Mouse (Mus musculus): ENCODE data around the gene Prrx2.
A peak's percentile ranks its signal among the peaks of the same experiment; 100 is the strongest.

Gene Prrx2

DNA sequence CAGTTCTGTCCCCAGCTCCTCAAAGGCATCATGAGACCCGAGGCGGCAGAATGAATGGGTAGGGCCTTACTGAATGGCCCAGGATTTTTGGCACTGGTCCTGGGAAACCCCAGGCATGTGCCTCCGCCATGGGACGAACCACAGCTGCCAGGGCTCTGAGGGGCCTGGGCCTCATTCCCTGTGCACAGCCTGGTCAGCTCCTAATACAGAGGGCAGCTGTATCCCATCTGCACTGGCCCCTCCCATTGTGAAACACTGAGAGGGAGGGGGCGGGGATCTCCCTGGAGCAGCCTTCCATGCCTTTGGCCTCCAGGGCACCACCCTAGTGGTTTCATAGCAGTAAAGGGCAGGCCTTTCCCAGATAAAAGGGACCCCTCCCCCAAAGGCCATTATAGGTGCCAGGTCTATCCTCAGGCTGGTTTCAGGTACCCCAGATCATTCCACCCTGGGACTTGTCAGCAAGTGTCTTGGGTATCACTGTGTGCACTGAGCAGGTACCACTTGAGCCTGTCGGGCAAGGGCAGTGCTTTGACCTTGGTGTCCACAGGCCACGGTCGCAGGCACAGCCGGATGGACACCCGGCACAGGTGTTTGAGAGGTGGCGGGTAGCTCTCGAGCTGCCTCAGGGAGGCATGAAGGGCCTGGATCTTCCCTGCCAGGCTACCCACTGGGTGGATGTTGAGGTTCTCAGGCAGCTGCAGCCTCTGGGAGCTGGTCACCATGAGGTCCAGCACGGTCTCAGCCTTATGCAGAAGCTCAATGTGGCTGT, 11.2 kb upstream of the Prrx2 start:
- peak; percentile 67 for DNase-seq (ENCODE audit: low spot score)

DNA sequence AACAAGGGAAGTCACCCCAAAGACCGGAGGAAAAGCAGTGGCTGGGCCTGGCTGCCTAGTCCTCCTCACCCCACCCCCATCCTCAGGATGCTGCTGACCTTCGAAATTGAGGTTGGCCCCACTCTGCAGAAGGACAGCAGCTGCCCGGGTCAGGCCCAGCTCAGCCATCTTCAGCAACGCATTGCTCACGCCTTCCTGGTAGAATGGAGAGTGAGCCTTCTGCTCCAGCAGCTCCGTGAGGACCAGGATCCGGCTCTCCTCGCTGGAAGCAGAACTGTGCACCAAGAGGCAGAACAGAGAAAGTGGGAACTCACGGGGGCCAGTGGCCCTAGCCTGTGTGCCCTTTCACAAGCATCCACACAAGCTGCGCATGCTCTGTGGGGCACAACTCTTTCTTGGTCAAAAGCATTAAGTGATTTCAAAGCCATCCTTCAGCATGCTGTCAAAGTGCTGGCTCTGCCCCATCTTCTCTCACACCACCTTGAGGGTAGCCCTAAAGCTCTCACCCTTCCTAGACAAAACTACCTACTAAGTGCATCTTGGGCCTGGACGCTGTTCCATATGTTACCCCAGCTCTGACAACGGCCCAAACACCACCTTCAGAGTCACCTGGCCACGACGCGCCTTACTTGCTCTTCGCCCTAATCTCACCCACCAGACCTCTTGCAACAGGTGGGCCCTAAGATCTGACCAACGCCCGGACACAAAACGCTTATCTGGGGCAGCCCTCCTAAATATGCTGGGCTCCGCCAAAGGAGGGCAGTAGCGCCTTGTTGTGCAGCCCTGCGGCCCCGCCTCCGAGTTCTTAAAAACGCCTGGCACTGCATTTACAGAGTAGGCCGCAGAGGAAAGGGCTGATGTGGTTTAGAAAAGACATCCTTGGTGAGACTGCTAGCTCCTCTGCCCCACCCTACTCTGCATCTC, 7.7 kb upstream of the Prrx2 start:
- DNase-seq (ENCODE audit: low spot score) = peak; percentile 56

DNA sequence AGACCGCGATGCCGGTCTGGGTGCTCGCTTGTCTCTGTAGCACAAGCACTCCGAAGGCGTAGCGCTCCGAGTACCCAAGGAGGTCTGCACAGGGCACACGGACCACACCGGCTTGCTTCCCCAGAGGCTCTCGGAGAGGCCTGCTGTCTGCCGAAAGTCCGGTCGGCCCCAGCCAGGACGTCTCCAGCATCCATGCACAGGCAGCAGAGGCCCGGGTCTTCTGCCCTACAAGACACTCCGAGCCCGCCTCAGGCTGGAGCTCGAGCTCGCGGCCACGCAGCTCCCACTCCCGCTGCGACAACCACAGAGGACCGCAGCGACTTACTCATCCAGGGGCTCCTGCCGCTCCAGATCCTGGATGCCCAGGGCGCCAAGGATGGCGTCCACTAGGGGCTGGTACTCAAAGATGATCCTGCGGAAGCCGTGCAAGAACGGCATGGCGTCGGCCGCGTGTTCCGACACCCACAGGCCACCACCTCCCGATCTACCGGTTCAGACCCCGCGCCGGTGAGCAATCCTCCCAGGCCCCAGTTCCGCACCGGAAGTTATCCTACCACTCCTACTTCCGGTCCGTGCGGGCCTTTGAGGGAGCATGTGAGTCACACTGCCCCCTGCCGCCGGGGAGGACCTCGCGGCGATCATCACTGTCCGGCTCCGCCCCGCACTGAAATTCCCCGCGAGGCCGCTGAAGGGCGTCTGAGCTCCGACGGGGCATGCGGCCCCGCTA, 6.9 kb upstream of the Prrx2 start:
- DNase-seq (ENCODE audit: low spot score) = peak; percentile 96

DNA sequence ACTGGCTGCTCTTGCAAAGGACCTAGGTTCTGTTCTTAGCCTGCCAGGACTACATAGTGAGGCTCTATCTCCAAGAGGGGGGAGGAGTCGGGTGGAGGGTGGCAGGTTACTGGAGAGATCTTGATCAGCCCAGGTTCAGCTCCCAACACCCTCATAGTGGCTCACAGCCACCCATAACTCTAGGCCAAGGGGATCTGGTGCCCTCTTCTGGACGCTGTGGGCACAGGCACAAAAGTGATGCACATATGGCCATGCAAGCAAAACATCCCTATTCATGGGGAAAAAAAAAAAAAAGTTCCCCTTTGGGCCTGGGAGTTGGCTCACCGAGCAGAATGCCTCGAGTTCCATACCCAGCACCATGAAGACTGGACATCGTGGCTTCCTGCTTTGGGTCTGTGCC, 5.5 kb upstream of the Prrx2 start:
- DNase-seq (ENCODE audit: low spot score) = no peak

DNA sequence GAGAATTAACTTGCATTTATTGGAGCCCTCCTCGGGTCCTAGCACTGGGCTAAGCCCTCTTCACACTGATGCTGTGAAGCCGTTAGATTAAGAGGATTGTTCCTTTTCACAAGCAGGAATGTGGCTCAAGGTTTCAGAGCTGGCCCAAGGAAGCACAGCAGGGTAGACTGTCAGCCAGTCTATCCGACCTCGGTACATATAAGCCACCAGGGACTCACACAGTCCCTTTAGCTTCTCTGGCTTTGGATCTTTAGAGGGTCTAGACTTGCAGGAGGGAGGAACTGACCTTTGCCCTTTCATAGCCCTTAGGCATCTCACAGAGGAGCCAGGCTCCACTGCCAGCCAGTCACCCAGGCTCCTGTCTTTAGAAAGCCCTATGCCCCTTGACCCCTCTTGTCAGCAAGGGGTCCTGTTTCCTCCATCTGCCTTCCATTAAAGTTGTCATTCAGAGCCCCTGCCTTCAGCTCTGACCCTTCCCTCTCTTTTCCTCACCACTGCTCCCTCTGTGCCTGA, 4.4 kb upstream of the Prrx2 start, which contains the start of gene Asb6:
Gene Asb6, minus strand, starts transcription at position 51 of the 513 bp plus-strand sequence.
- no peak for DNase-seq (ENCODE audit: low spot score)

DNA sequence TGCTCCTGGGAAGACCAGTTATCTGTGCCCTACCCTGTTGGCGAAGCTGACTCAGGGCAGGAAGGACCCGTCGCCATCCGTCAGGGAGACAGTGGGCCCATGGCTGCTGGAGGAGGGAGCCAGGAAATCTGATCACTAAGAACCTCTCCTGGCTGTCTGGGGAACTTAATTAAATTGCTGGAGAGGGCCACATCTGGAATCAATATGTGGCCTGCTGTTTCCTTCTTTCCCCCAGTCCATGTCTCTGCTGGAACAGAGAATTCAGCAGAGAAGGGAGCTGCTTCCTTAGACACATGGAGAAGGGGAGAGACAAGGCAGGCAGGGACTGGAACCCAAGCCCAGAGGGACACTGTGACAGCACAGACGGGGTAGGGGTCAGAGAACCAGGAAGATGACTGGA, 1.1 kb upstream of the Prrx2 start:
- no peak for DNase-seq (ENCODE audit: low spot score)

DNA sequence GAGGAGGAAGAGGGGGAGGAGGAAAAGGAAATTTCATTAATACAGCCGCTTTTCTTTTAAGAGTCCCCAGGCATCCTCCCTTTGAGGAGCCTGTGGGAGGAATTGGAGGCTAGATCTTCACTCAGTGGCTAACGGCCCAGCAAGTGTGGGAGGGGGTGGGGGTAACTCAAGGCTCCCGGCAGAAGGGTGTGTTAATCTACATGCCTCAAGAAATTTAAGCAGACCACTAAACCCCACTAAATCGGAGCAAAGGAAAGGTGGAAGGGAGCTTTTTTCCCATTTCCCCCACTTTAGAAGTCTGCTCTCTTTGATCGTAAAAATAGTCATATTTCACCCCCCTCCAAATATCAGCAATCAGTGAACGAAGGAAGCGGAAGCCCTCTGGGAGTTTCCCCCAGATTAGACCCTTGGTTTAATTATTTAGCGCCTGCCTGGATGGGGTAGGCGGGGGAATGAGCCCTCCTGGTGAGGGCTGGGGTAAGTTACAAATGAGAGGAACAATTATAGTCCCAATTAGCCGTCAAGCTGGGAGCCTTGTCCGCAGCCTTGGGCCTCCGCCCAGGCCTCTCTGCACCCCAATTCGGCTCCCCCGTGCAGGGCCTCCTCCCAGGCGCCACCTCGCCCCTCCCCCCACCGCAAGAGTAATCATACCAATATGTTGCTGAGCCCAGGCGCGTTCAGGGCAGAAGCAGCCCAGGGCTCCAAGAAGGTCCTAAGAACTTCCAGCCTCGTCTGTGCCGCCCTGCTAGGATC, 1.6 kb downstream of the Prrx2 start:
- DNase-seq (ENCODE audit: low spot score) = no peak

DNA sequence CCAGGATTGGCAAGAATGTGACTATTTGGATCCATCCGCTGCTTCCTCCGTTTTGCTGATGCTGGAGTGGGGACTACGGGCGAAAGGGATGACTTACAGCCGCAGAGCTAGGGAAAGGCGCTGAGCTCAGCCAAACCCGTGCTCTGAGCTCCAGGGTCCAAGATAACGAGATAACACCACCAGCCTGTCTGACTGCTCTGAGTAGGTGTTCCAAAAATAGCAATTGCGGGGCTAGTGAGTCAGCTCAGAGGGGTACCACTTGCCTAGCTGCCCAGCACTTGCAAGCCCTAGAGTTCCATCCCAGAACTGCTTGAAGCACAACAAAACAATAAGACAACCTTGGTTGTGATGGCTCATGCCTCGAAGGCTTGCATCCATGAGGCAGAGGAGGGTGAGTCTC, 7.8 kb downstream of the Prrx2 start:
- DNase-seq (ENCODE audit: low spot score) = no peak

DNA sequence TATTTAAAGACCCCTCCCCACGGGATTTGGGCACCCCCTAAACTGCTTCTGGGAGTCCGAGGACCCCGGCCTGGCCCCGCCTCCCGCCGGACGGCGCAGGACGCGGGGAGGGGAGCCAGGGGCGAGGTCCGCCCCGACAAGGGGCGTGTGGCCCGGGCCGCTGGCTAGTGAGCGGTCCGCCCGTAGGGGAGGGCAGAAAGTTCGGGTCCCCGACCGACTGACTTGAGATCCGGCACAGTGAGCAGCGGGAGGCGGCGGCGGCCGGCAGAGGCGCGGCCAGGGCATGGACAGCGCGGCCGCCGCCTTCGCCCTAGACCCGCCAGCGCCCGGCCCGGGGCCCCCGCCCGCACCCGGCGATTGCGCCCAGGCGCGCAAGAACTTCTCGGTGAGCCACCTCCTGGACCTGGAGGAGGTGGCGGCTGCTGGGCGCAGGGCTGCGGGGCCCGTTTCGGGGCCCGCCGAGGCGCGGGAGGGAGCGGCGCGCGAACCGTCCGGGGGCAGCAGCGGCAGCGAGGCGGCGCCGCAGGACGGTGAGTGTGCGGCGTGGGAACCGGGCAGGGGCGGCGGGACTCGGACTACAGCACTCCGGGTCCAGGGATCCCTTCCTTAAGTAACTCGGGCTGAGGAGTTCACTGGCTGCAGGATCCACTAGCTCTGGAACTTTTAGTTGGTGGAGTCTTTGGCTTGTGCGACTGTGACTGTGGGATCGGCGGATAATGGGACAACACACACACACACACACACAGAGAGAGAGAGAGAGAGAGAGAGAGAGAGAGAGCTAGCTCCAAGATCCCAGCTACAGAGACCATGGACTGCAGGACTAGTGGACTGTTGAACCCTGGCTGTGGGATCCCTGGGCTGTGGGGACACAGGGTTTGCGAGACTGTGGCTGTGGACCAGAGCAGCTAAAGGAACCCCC, 10.6 kb downstream of the Prrx2 start:
- DNase-seq (ENCODE audit: low spot score) = peak; percentile 34

DNA sequence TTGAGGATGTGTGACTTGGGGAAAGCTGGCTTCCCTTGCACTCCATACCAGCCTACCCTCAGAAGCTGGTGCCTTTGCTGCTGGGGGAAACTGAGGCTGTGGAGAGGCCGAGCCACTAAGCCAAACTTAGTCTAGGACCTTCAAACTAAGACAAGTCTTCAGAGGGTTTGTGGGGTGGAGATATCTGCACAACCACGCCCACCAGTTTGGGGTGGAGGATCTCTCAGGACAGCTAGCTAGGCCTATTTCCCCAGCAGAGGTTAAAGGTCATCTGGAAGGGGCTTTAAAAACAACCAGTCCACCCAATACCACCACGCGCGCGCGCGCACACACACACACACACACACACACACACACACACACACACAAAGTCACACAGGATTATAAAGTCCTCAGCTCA, 11.5 kb downstream of the Prrx2 start:
- no peak for DNase-seq (ENCODE audit: low spot score)

DNA sequence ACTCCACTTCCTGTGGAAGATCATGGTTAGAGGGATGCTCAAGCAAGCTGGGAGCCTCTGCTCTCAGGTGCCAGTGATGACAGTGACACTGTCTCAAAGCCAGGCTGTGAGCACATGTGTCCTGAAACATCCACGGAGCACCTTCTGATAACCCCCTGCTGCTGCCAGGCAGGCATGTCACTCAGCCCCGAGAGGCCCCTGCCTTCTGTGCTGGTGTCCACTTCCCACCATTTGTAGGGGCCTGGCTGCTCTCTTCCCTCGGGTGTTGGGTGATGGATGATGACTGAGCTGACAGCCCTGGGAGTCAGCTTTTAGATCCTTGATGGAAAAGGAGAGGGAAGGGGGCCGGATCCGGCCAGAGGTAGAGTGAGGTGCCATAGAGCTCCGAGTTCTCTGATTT, 12.0 kb downstream of the Prrx2 start:
- DNase-seq (ENCODE audit: low spot score) = no peak

DNA sequence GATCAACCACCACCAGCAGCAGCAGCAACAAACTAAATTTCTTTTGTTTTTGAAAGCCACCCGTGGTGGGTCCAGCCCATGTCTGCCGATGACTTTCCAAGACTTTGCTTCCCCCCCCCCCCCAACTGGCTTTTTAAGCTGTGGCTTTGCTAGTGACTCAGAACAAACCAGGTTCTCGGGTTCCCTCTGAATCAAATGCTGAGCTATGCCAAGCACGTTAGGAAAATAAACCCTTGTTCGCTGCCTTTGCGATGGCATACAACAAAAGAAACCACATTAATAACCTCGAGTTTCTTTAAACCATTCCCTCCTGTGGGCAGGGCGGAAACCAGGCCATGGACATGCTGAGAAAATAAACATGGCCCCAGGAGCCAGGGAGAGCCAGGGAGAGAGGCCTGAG, 13.4 kb downstream of the Prrx2 start:
- no peak for DNase-seq (ENCODE audit: low spot score)

DNA sequence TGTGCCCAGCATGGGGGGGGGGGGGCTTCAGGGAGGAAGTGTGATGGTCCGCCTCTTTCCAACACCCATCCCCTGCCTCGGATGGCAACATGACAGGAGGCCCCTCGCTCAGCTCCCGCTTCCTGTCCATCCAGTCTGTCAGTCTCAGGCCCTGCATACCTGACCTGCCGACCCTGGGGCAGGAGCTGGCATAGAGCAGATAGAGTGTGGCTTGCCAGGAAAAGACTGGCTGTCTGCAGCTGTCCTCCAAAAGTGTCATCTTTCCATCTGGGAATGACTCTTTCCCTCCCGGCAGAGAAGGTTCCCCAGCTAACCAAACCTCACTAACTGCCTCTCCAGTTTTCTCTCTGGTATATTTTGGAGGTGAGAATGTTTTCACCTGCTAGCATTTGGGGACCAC, 15.8 kb downstream of the Prrx2 start:
- DNase-seq (ENCODE audit: low spot score) = no peak

DNA sequence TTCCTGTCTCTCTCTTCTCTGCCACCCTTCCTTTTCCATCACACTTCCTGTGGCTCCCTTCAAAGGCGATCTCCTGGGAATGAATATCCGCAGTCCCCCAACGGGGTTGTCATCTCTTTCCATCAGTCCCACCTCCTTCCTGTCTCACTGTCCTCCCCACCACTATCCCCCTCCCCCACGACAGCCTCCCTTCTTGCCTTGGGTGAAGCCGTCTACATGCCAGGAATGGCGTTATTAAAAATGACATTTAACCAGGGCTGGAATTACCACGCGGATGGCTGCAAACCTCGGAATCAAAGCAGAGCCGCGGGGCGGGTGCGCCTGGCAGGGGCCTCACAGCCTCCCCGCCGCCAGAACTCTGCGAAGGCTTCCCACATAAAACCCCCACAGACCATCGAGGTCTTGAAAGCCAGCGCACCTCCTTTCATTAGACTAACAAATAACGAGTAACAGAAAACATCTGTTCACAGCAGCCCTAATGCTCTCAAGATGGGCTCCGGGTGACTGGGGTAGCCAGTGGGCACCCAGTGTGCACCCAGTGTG, 18.1 kb downstream of the Prrx2 start:
- DNase-seq (ENCODE audit: low spot score) = no peak

DNA sequence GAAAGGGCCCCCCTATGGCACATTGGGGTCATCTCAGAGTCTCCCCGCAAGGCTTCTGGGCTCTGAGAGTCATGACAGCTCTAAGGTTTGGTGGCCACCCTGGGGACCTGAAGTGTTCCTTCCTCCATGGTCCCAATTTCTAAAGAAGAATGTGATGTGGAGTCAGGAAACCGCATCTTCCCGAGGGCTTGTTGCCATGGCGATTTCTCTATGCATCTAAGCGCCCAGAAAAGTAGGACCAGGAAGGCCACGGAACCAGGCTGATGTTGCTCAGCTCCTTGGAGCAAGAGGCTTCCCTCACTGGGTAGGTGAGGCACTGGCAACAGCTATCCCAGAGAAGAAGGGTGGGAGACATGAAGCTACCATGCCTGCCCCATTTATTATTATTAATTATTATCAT, 22.3 kb downstream of the Prrx2 start:
- no peak for DNase-seq (ENCODE audit: low spot score)

DNA sequence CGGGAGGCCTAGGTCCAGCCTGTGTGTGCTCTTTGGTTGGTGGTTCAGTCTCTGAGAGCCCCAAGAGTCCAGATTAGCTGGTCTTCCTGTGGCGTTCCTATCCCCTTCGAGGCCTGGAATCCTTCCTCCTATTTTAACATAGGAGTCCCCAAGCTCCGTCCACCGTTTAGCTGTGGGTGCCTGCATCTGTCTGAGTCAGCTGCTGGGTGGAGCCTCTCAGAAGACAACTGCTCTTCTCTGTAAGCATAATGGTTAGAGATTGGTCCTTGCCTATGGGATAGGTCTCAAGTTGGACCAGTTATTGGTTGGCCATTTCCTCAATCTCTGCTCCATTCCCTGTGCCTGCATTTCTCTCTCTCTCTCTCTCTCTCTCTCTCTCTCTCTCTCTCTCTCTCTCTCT, 25.0 kb downstream of the Prrx2 start:
- DNase-seq (ENCODE audit: low spot score) = no peak

DNA sequence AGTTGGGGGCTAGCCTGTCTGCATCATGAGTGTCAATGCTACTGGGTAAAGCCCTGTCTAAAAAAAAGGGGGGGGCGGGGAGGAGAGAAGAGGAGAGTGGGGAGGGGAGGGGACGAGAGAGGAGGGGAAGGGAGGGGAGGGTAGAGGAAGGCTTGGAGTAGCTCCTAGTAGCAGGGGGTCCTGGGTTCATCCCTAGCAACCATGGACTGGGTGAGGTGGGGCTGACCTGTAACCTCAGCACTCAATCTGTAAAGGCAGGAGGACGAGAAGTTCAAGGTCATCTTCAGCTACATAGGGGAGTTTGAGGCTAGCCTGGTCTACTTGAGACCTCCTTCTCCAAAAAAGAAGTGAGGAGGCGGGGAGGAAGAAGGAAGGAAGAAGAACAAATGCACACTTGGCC, 27.3 kb downstream of the Prrx2 start:
- no peak for DNase-seq (ENCODE audit: low spot score)

DNA sequence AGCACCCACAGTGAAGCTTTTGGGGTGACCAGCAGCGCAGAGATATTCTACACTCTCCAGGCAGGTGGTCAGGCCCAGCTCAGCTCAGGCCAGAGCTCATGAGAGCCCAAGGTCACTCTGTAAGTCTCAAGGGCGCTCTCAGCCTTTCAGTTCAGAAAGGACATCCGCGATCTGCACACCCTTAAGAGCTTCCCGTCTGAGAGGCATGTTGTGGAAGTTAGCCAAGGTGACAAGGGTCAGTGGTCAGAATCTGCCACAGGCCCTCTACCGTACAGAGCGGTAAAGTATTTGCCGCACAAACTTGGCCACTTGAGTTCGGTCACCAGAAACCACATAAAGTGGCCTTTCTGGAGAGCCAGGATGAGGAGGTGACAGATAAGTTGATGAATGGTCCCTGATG, 28.8 kb downstream of the Prrx2 start:
- DNase-seq (ENCODE audit: low spot score) = no peak

DNA sequence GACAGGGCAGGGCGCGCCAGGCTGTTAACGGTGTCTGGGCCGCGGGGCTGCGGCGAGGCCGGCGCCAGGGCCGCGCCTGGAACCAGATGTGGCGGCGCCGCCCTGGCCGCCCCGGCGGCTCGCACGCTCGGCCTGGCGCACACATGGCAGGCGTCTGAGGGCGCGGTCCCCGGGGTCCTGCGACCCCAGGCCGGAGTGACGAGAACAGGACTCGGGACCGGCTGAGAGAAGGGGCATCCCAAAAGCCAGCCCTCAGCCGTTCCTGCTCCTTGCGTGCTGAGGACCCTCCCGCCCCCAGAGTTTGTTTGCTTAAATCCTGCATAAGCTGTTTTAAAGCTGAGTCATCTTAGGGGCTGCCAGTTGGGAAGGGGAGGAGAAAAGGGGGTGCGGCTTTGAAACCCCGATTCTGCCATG, 30.2 kb downstream of the Prrx2 start:
- peak; percentile 53 for DNase-seq (ENCODE audit: low spot score)

DNA sequence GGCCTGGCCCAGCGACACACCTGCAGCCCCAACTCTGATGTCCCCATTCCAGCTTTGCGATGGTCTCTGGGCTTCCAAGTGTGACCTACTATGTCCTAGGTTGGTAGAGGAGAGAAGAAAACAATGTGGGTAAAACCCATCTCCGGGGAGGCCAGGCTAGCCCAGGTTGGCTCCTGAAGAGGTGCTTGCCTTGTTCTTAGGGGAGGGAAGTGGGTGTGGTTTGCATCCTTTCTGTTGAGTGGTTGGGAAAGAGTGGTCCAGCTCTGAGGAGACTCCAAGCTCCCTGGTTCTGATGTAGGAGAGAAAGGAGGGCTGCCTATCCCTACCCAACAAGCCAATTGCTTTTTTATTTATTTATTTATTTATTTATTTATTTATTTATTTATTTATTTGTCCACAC, 30.7 kb downstream of the Prrx2 start:
- no peak for DNase-seq (ENCODE audit: low spot score)

All from urinary bladder, postnatal 14 days (tissue).